Mouse (Mus musculus) forebrain, postnatal 0 days (tissue): ENCODE measurements at regions not wholly inside any gene's neighbourhood (a gene's known extent, or its start where the extent isn't known, plus 50 kb on each side); places are given as distances from the start of the nearest gene placed in this dataset.

Experiments
- ATAC-seq: fragments of 200-750 bp; cut with Nextera tagmentation; 2 replicates; pipeline ENCODE4 v1.8.0; 2017; ENCODE audit warnings: mild to moderate bottlenecking, moderate library complexity
- DNase-seq: peaks from one replicate; pipeline ENCODE4 v3.0.0-alpha.2; 2015
- H3K27ac ChIP-seq: fragments of 300-500 bp; sonication (generic); 2 replicates; pipeline ENCODE4 v1.5.1; 2014; ENCODE audit warnings: low read depth, mild to moderate bottlenecking, antibody characterized with exemption, low read length, moderate library complexity, mixed read lengths
- H3K27me3 ChIP-seq: fragments of 300-500 bp; sonication (generic); 2 replicates; pipeline ENCODE4 v1.6.1; 2014; ENCODE audit warnings: mild to moderate bottlenecking, low read length, mixed read lengths; ENCODE audit not compliant: insufficient read depth
- H3K36me3 ChIP-seq: fragments of 300-500 bp; sonication (generic); 2 replicates; pipeline ENCODE4 v1.6.1; 2014; ENCODE audit warnings: mild to moderate bottlenecking, moderate library complexity; ENCODE audit not compliant: insufficient read depth
- H3K4me1 ChIP-seq: fragments of 300-500 bp; sonication (generic); 2 replicates; pipeline ENCODE4 v1.6.1; 2014; ENCODE audit warnings: antibody characterized with exemption; ENCODE audit not compliant: insufficient read depth
- H3K4me2 ChIP-seq: fragments of 300-500 bp; sonication (generic); 2 replicates; pipeline ENCODE4 v1.6.1; 2014; ENCODE audit warnings: low read depth, mild to moderate bottlenecking, moderate library complexity
- H3K4me3 ChIP-seq: fragments of 300-500 bp; sonication (generic); 2 replicates; pipeline ENCODE4 v1.5.1; 2014; ENCODE audit warnings: low read depth, low read length, mixed read lengths
- H3K9ac ChIP-seq: fragments of 300-500 bp; sonication (generic); 2 replicates; pipeline ENCODE4 v1.6.1; 2014; ENCODE audit warnings: mild to moderate bottlenecking
- H3K9me3 ChIP-seq: fragments of 300-500 bp; sonication (generic); 2 replicates; pipeline ENCODE4 v1.6.1; 2016; ENCODE audit warnings: low read length
- CTCF ChIP-seq: sonication (generic); IDR thresholded peaks from 2 replicates; pipeline ENCODE4 v1.5.1; 2016; ENCODE audit warnings: antibody characterized with exemption, control low read depth, low read depth
- WGBS: fragments of 180-500 bp; shearing (Covaris S2); extraction: QIAGEN DNeasy Blood & Tissue Kit; methylation state at CpG from one replicate; pipeline ENCODE4 v1.1.7; 2014; 5-methylcytosine and 5-hydroxymethylcytosine counted together

DNA sequence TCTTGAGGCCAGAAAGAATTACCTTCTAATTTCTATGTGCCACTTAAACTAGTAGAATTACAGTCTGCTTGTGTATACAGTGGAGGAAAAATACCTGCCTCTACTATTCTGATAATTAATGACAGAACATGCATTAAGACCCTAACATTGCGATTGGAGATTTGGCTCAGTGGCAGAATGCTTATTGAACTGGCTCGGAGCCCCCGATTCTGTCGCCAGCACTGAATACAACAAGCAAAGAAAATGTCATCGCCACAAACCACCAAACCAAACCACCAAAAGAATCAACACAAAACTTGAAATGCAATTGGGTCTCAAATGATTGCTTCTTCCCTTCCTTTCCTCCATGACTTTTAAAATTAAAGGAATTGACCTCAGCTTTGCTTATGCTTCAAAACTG, 122.9 kb upstream of the Emcn start:
- H3K36me3 ChIP-seq = no peaks in the 10 kb centered on the region
- no peak overlapping the region for H3K4me3 ChIP-seq
- no peak for TF ChIP-seq CTCF
- no peaks in the 10 kb centered on the region for H3K27me3 ChIP-seq
- no peak for ATAC-seq
- no peaks in the 10 kb centered on the region for H3K4me1 ChIP-seq
- 63% methylated on average over 5 of the region's 5 CpGs for whole genome bisulfite sequencing
- H3K27ac ChIP-seq = no peak overlapping the region
- no peak overlapping the region for H3K4me2 ChIP-seq
- no peak overlapping the region for H3K9ac ChIP-seq
- no peak for DNase-seq
- no peaks in the 10 kb centered on the region for H3K9me3 ChIP-seq

DNA sequence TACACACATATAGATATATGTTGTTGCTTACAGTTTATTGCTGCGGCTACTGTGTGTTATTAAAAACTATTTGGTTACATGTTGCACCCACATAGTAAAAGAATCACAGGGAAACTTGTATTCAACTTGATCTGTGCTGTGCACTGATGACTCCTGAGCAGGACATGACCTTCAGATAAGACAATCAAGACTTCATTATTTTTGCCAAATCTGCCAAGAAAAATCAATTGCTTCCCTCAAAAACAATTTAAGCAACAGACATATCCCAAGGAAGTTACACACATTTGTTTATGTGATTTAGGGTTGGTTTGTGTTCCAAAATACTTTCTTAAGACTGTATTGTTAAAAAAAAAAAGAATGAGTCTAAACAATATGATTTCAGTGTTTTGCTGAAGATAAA, 114.7 kb upstream of the Emcn start:
- Histone ChIP-seq H3K27ac (no peak overlapping the region), H3K4me2 (no peak overlapping the region), H3K9me3 (no peaks in the 10 kb centered on the region), H3K4me3 (no peak overlapping the region), H3K36me3 (no peaks in the 10 kb centered on the region), H3K9ac (no peak overlapping the region), H3K27me3 (no peaks in the 10 kb centered on the region), H3K4me1 (no peaks in the 10 kb centered on the region)
- ATAC-seq (no peak), DNase-seq (no peak)
- WGBS = 90% methylated on average over 1 of the region's 1 CpGs
- TF ChIP-seq CTCF = no peak

DNA sequence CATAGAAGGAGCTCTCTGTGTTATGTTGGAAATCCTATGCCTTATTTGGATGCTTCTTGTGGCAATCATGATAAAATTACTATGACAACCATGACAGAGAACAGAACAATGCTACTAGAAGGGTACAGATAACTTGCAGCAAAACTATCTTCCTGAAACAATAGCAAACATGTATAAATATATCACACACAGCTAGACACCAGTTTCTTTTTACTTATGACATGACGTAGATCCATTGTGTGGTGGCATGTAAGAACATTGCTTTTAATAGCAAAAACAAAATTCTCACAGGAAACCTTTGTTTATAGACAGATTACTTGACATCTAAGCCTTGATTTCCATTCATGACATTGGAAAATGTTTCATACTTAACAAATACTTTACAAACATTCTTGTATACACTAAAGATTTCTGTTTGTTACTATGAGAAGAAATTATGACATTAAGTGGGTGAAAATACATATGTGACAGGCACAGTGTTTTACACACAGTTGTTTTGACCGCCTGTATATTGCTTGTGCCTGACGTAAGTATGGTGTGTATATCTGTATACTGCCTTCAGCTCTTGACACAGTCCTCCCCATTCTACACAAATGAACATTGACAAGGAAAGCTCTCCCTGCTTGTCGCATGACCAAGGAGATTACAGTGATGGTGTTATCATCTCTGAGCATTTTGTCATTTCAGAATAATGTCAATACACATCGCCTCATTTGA, 113.6 kb upstream of the Emcn start:
- no peak for TF ChIP-seq CTCF
- H3K27me3 ChIP-seq = no peaks in the 10 kb centered on the region
- H3K4me1 ChIP-seq = no peaks in the 10 kb centered on the region
- DNase-seq (no peak), ATAC-seq (no peak)
- H3K9ac ChIP-seq = no peak overlapping the region
- WGBS = 89% methylated on average over 5 of the region's 5 CpGs
- no peaks in the 10 kb centered on the region for H3K36me3 ChIP-seq
- H3K27ac ChIP-seq = no peak overlapping the region
- H3K9me3 ChIP-seq = no peaks in the 10 kb centered on the region
- no peak overlapping the region for H3K4me2 ChIP-seq
- H3K4me3 ChIP-seq = no peak overlapping the region

DNA sequence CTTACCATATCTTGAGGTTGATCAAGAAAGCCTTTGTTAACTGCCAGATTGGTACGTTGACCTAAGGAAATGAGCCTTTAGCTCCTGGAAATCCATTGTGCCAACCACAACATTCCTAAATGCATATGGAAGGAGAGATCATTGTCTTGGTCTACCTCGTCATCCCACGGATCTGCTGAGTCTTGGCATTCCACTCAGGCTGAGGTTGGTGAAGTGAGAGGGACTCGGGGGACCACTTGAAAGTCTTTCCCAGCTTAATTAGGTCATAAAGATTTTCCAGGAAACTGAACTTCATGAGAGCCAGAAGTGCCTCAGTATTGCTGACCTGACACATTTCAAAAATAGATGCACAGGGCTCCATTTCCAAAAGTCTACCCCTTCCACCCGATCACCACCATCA, 112.5 kb upstream of the Emcn start:
- ATAC-seq (no peak), DNase-seq (no peak)
- 87% methylated on average over 5 of the region's 5 CpGs for WGBS
- H3K4me1 ChIP-seq = no peaks in the 10 kb centered on the region
- no peak overlapping the region for H3K9ac ChIP-seq
- no peaks in the 10 kb centered on the region for H3K36me3 ChIP-seq
- H3K9me3 ChIP-seq = no peaks in the 10 kb centered on the region
- H3K27me3 ChIP-seq = no peaks in the 10 kb centered on the region
- H3K4me2 ChIP-seq = no peak overlapping the region
- TF ChIP-seq CTCF = no peak
- no peak overlapping the region for H3K27ac ChIP-seq
- no peak overlapping the region for H3K4me3 ChIP-seq

DNA sequence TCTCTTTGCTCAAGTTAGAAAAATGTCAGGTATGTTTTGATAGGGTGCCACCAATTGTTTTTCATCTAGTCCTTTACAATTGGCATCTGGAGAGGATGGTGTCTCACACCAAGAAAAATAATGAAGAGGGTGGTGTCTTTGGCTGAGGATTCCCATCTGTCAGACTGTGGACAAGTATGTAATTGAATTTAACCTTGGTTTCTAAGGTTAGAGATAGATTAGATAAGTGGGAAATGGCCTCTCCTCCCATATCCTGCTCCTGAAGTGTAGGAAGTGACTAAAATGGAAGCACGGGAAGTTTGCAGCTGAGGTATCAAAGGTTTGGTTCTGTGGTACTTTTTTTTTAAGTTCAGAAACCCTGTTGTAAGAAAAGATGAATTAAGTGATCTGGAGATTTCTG, 98.0 kb upstream of the Emcn start:
- no peak for DNase-seq
- Histone ChIP-seq H3K4me2 (no peak overlapping the region), H3K4me1 (no peaks in the 10 kb centered on the region), H3K27me3 (no peaks in the 10 kb centered on the region), H3K27ac (no peak overlapping the region), H3K9ac (no peak overlapping the region), H3K4me3 (no peak overlapping the region), H3K9me3 (no peaks in the 10 kb centered on the region), H3K36me3 (no peaks in the 10 kb centered on the region)
- 46% methylated on average over 1 of the region's 1 CpGs for WGBS
- ATAC-seq = no peak
- no peak for TF ChIP-seq CTCF

DNA sequence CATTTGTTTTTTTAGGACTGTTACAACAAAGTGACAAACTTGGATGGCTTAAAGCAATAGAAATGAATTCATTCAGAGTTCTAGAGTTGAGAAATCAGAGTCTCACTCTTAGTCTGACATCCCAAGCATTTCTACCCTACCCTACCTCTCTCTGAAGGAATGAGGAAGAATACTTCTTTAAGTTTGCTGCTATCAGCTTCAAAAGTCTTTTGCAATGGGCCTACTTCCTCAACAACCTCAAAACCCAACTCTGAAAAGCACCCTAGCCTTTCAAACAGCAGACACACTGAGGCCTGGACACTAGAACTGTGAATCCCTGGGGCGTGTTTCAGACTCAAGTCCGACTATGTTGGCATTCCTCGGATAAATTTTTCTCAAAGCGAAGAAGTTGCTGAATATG, 77.0 kb upstream of the Emcn start:
- Histone ChIP-seq H3K4me1 (no peaks in the 10 kb centered on the region), H3K9ac (no peak overlapping the region), H3K27me3 (no peaks in the 10 kb centered on the region), H3K4me2 (no peak overlapping the region), H3K27ac (no peak overlapping the region), H3K9me3 (no peaks in the 10 kb centered on the region), H3K4me3 (no peak overlapping the region), H3K36me3 (no peaks in the 10 kb centered on the region)
- 91% methylated on average over 4 of the region's 4 CpGs for WGBS
- DNase-seq (no peak), ATAC-seq (no peak)
- no peak for TF ChIP-seq CTCF

DNA sequence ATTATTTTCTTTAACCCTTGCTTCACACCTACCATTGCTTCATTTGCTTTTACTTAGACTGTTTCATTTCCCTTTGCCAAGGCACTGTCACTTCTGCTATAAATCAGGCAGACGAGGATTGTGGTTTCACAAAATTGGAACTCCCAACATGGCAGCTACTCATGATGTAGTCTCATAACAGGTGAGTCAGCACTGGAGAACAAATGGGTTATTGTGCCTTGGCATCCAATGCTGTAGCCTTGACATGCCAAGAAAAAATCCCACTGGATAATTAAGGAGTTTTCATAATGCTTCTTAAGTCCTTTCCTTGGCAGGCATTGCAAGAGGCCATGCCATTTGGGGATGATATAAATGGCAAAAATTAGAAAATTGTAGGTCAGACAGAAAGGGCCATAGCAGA, 73.1 kb upstream of the Emcn start:
- Histone ChIP-seq H3K27me3 (no peaks in the 10 kb centered on the region), H3K4me3 (no peak overlapping the region), H3K4me2 (no peak overlapping the region), H3K36me3 (no peaks in the 10 kb centered on the region), H3K4me1 (no peaks in the 10 kb centered on the region), H3K27ac (no peak overlapping the region), H3K9me3 (no peaks in the 10 kb centered on the region), H3K9ac (no peak overlapping the region)
- no peak for TF ChIP-seq CTCF
- DNase-seq (no peak), ATAC-seq (no peak)
- 61% methylated on average over 1 of the region's 1 CpGs for WGBS
